Mouse (Mus musculus) retina, postnatal 7 days (tissue): ENCODE results near the gene Tbc1d14.

ENCODE experiments used
- DNase-seq: peaks from one replicate; pipeline ENCODE4 v3.0.0-alpha.2; 2012; ENCODE audit warnings: low read depth, low spot score

The Tbc1d14 gene

GRCm38 (mm10) chr5:36463391-36463790 lies 129.7 kb downstream of the Tbc1d14 start:
- DNase-seq = no peak

GRCm38 (mm10) chr5:36462810-36463209 lies 130.3 kb downstream of the Tbc1d14 start:
- peak; percentile 57 for DNase-seq

DNA sequence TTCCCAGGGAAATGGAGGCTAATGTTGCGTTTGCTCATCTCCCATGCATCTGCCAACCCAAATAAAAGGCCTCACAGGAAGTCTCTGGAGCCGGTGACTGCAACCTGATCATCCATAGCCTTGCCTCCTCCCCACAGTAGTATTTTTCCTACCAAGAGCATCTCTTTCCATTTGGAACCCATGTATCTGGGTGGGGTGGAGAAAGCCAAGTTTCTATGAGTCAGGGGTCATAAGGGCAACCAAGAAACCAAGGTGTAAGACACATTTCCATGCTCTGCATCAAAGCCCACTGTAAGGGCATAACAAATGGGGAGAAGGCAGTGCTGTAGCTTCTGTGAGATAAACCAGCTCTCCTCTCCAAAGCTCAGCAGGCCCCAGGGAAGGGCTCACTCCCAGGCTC lies 131.8 kb downstream of the Tbc1d14 start:
- DNase-seq = no peak

GRCm38 (mm10) chr5:36460712-36461111 lies 132.4 kb downstream of the Tbc1d14 start:
- DNase-seq = no peak

- DNase-seq = peak; percentile 36
These were observed 134.2 kb downstream of the Tbc1d14 start for GRCm38 (mm10) chr5:36458926-36459325.

- DNase-seq = no peak
These were observed 135.4 kb downstream of the Tbc1d14 start for GRCm38 (mm10) chr5:36457706-36458105.

- no peak for DNase-seq
These were observed 140.3 kb downstream of the Tbc1d14 start for GRCm38 (mm10) chr5:36452821-36453220.

DNA sequence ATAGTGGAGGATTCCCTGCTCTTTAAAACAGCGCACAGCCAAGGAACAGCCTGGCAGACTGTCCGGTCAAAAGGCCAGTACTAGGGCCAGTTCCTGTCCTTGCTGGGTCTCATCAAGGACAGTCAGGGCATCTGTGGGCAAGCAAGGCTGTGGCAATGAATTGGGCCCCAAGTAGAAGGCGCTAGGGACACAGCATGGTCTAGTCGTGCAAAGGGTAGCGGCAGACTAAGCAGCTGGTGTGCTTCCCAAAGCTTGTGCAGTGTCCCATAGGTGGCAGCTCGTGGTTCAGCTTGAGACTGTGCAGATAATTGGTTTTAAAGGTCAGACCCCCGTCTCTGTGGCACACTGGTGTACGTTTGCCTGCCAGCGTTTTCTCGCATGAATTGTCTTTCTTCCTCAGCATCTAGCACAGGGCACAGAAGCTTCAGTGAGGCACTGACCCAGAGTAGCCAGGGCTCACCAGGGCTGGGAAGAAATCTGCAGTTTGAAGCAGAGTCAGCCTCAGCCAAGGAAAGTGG lies 141.1 kb downstream of the Tbc1d14 start:
- DNase-seq = no peak

DNA sequence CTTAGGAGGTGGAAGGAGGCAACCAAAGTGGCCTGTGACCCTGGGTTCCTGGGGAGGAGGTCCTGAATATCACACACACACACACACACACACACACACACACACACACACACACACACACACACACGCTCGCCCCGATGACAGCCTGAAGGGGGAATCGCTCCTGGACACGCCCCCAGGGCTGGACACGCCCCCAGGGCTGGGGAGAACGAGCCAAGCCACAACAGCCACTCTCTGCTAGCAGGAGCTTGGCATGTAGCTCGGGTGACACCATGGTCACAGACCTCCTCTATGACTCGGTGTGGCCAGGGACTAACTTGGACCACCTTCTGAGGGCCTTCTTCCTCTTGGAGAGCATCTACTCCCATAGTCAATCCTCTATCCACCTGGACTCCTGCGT lies 142.0 kb downstream of the Tbc1d14 start:
- DNase-seq = no peak

DNA sequence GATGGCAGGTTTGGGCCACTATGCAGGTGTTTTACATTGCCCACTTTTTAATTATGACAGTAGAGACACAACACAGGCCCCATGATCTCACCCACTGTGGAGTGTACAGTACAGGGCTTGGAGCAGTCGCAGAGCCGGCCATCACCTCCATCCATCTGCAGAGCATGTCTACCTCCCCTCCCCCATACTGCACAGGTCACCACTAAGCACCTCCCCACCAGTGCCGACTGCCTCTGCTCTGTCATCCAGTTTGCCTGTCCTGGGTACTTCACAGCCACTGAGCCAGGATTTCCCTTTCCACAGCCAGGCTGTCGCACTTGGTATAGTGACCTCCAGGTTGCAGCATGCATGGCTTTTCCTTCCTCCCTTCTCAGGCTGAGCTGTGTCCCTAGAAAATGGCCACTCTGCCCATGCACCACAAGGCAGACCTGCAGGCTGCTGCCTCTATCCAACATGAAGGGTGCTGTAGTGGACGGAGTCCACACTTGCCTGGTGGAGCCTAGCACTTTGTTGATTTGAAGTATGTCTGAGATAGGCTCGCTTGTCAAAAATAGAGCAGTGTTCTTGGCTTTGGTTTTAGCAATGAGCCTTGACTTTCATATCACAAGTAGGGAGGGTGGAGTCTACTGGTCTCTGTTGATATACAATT lies 143.2 kb downstream of the Tbc1d14 start:
- no peak for DNase-seq

GRCm38 (mm10) chr5:36447872-36448271 lies 145.2 kb downstream of the Tbc1d14 start:
- DNase-seq = no peak

GRCm38 (mm10) chr5:36446166-36446890 lies 146.7 kb downstream of the Tbc1d14 start:
- DNase-seq = no peak

GRCm38 (mm10) chr5:36445028-36445427 lies 148.0 kb downstream of the Tbc1d14 start:
- DNase-seq = no peak

DNA sequence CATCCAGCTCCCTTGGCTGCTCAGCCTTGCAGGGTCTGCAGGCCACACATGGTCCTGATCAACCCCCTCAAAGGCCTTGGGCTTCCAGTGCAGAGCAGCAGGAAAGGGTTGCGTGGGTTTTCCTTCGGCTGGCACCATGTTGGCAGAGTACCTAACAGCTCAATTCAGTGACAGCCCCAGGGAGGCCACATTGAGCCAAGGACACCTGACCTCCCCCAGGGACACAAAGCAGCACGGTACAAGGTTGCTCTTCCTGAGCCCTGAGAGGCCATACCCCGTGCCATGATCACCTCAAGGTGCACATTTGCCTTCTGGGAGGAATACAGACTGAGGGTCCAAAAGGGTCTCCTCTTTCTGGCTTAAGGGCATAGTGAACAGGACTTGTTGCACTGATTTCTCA lies 148.5 kb downstream of the Tbc1d14 start:
- DNase-seq = no peak

DNA sequence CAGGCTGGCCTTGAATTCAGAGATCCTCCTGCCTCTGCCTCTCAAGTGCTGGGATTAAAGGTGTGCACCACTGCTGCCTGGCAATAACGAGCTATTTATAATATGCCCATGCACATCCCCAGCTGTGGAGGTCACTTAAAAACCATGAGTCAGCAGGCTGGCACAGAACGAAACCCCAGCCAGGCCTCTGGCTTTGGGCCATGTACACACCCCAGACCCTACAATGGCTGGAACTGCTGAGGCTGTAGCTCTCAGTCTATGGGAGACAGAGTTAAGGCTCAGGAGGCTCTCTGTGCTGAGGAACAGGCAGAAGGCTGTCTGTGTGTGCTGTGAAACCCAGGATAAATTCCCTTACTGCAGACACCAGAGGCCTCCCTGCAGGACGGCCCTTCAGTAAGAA lies 152.3 kb downstream of the Tbc1d14 start:
- DNase-seq = no peak
